Comparison of ENCODE assay signal across 11 mouse cellular contexts in the genomic region with DNA sequence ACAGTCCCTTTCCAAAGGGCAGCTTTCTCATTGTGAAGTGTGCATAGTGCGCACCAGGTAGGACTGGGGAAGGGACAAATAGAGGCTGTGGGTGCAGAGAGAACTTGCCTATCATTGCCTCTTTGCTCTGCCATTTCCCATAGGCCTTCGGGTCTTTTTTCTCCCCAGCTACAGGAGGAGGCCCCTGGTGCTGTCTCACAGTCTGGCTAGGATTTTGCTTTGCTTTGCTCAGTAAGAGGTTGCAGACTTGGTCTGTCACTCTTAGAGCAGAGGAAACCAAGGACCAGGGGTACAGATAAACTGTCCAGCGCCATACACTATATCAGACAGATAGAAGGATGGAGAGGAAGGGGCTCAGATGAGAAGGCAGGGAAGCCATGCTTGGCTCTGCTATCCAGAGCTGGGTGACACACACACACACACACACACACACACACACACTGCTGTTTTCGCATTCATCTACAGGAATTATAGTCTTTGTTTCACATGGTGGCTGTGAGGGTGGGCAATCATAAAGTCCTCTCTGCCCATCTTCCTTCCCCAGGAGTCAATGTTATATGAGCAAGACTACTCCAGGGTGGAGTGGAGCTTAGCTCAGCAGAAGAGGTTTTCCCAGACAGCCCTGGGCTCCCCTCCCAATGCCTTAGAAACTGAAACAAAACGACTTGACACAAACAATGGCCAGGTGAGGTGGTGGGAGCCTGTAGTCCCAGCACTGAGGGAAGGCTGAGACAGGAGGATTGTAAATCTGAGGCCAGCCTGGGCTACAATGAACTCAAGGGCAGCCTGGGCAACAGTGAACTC. TPM values are rescaled to one million over a fixed set of nuclear protein-coding genes. Genes with fewer than 3 reads are reported as not detected.
DNase-seq lines count a peak whose midpoint lies in the region; ATAC-seq and TF ChIP-seq lines count a peak whose summit lies in the region.
"Had no signal": no experiment of that assay in that cellular context is flagged by ENCODE, and none has a peak within 500 bp of the region (broad histone marks: within the 10 kb centered on the region; RNA-seq: fewer than 3 reads in every experiment).

No protein-coding gene starts in this region.

- peak overlapping the region; percentile 21; the same call in 1 of the 2 replicates for H3K4me3 ChIP-seq in layer of hippocampus, adult 2 months
- peak overlapping the region; percentile 75 for H3K4me3 ChIP-seq in brown adipose tissue, adult 24 weeks (ENCODE audit: insufficient read depth, low read depth, low read length)
- H3K4me3 ChIP-seq in liver, embryonic 11.5 days (ENCODE audit: low read depth, low read length): peak overlapping the region; percentile 27

- peaks cover 44% of the 10 kb centered on the region for H3K4me1 ChIP-seq in brown adipose tissue, adult 24 weeks (ENCODE audit: control insufficient read depth, insufficient read depth, insufficient read length, low read length)
- H3K4me1 ChIP-seq in liver, embryonic 11.5 days (replicated peaks; ENCODE audit: control insufficient read depth, insufficient read depth, low read length): peaks cover 26% of the 10 kb centered on the region

- DNase-seq in adrenal gland, postnatal 14 days: peak; percentile 1
- DNase-seq in adrenal gland, adult 18-20 months (ENCODE audit: low spot score in 2 of 2): no peak
- no peak for DNase-seq in layer of hippocampus, adult 2 months (ENCODE audit: low spot score in 2 of 2)
- no peak for DNase-seq in layer of hippocampus, adult 18-20 months (ENCODE audit: low spot score in 2 of 2)
- DNase-seq in liver, embryonic 11.5 days (ENCODE audit: low spot score): no peak
- DNase-seq in urinary bladder, postnatal 4 days (ENCODE audit: low spot score in 2 of 2): no peak
- no peak for DNase-seq in cerebellum, adult 18-20 months
- DNase-seq: cerebellum, adult 9-11 months; kidney, postnatal 10 days; retina, postnatal 1 day had no signal

- H3K9me3 ChIP-seq in liver, embryonic 11.5 days (ENCODE audit: control insufficient read depth, low read length): no peaks in the 10 kb centered on the region

- peaks cover 5% of the 10 kb centered on the region; the same call in 1 of the 2 replicates for H3K27me3 ChIP-seq in liver, embryonic 11.5 days (replicated peaks; ENCODE audit: control insufficient read depth, insufficient read depth, low read length)

- H3K36me3 ChIP-seq in liver, embryonic 11.5 days (ENCODE audit: control insufficient read depth, insufficient read depth, low read length): no peaks in the 10 kb centered on the region

- 0 out of 2 replicates have a peak overlapping the region, but pooled peaks have one; percentile 23 for H3K27ac ChIP-seq in layer of hippocampus, adult 2 months
- peak overlapping the region; percentile 91 for H3K27ac ChIP-seq in brown adipose tissue, adult 24 weeks (replicated peaks; ENCODE audit: low read depth, low read length)
- peak overlapping the region; percentile 46 for H3K27ac ChIP-seq in liver, embryonic 11.5 days (ENCODE audit: low read depth, low read length)

- TF ChIP-seq CTCF in layer of hippocampus, adult 2 months (conservative IDR thresholded peaks at IDR 0.05): no peak

- peak overlapping the region; percentile 51 for H3K4me2 ChIP-seq in liver, embryonic 11.5 days

- H3K9ac ChIP-seq in liver, embryonic 11.5 days (ENCODE audit: low read depth, low read length): 0 out of 2 replicates have a peak overlapping the region, but pooled peaks have one; percentile 21

- no peak for ATAC-seq in liver, embryonic 11.5 days (replicated peaks; ENCODE audit: low FRiP score)

- 62% methylated on average over 5 of the region's 5 CpGs for WGBS in liver, embryonic 11.5 days

RNA-seq across cellular contexts. Expression of gene Abi3, which starts 1.4 kb away (rescaled TPM):
- 15.6 and 20.9 TPM in 2 replicates for total RNA-seq in adrenal gland, postnatal 14 days (2021)
- 10 to 100 TPM; 13.9 to 15.4 TPM for total RNA-seq in adrenal gland, adult 18-20 months (2021)
- 1 to 10 TPM; 3.3 to 6.8 TPM for total RNA-seq in layer of hippocampus, adult 2 months (2021)
- total RNA-seq in layer of hippocampus, adult 18-20 months (2021): 1 to 10 TPM; 6.1 to 6.6 TPM
- polyA plus RNA-seq in brown adipose tissue, adult 24 weeks (2012; ENCODE audit: insufficient read depth, insufficient read length, missing spikeins): 8.4 and 26.7 TPM in 2 replicates
- 6.4 and 7.9 TPM in 2 replicates for polyA plus RNA-seq in liver, embryonic 11.5 days (2014; fragmentation: Nextera tagmentation; extraction: Ambion mirVana)

RNA-seq across cellular contexts. Expression of gene Gngt2, which starts 3.9 kb away (rescaled TPM):
- total RNA-seq in adrenal gland, postnatal 14 days (2021): 30.3 and 31.4 TPM in 2 replicates
- total RNA-seq in adrenal gland, adult 18-20 months (2021): 10 to 100 TPM; 23.9 to 29.2 TPM
- 1 to 10 TPM; 2.6 to 4.5 TPM for total RNA-seq in layer of hippocampus, adult 2 months (2021)
- total RNA-seq in layer of hippocampus, adult 18-20 months (2021): 1 to 10 TPM; 2.0 to 5.1 TPM
- polyA plus RNA-seq in brown adipose tissue, adult 24 weeks (2012; ENCODE audit: insufficient read depth, insufficient read length, missing spikeins): 106 and 152 TPM in 2 replicates
- 19.5 and 22.3 TPM in 2 replicates for polyA plus RNA-seq in liver, embryonic 11.5 days (2014; fragmentation: Nextera tagmentation; extraction: Ambion mirVana)

RNA-seq across cellular contexts. Expression of gene Phospho1, which starts 16.6 kb away (rescaled TPM):
- total RNA-seq in adrenal gland, postnatal 14 days (2021): 269 and 312 TPM in 2 replicates
- 100 to 1,000 TPM; 202 to 415 TPM for total RNA-seq in adrenal gland, adult 18-20 months (2021)
- total RNA-seq in layer of hippocampus, adult 2 months (2021): 10 to 100 TPM; 48.8 to 63.0 TPM
- 10 to 100 TPM; 48.7 to 52.6 TPM for total RNA-seq in layer of hippocampus, adult 18-20 months (2021)
- 316 and 541 TPM in 2 replicates for polyA plus RNA-seq in brown adipose tissue, adult 24 weeks (2012; ENCODE audit: insufficient read depth, insufficient read length, missing spikeins)
- 0.48 and 0.74 TPM in 2 replicates for polyA plus RNA-seq in liver, embryonic 11.5 days (2014; fragmentation: Nextera tagmentation; extraction: Ambion mirVana)

Comparison
In these comparisons a context has a peak if more than half of its experiments do, and no peak if none do; other contexts are left out.
1. H3K27ac ChIP-seq: peak in every context shown above with its lines; median percentile 91 in brown adipose tissue, adult 24 weeks; 46 in liver, embryonic 11.5 days; 23 in layer of hippocampus, adult 2 months.
2. H3K4me3 ChIP-seq: peak in every context shown above with its lines; median percentile 75 in brown adipose tissue, adult 24 weeks; 27 in liver, embryonic 11.5 days; 21 in layer of hippocampus, adult 2 months.